Mouse (Mus musculus): ENCODE data around the gene Stx18.

- TF ChIP-seq CTCF (IDR thresholded peaks at IDR 0.05; ENCODE audit: low read depth) (no peak), EP300 (IDR thresholded peaks at IDR 0.05; ENCODE audit: low read depth) (no peak)
Observed at GRCm38 (mm10) chr5:38099139-38099676, 60.7 kb downstream of the Stx18 start.
